Comparison of ENCODE assay signal across 39 mouse cellular contexts in the genomic region with DNA sequence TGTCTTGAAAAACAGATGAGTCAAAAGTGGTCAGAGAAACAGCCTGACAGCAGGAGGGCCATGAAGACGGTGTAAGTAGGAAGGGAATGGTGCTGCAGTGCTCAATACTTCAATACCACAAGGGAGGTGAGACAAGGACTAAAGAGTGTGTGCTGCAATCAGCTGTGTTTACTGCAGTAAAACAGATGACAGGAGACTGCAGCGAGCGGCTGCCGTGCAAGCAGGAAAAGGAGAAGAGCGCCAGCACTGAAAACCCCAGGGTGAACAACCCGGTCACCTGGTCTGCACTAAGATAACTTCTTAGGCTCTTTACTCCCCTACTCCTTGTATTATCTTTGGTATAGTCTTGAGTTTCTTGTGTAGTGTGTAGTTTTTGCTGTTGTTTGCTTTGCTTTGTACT. TPM values are rescaled to one million over a fixed set of nuclear protein-coding genes. Genes with fewer than 3 reads are reported as not detected.
"Had no signal": no experiment of that assay in that cellular context is flagged by ENCODE, and none has a peak within 500 bp of the region (broad histone marks: within the 10 kb centered on the region; RNA-seq: fewer than 3 reads in every experiment).

No protein-coding gene starts in this region.

- ATAC-seq: hindbrain, postnatal 0 days; inflammation-experienced regulatory T-cells, adult 6 months; intestine, embryonic 15.5 days; intestine, postnatal 0 days; liver, embryonic 12.5 days had no signal

- H3K4me3 ChIP-seq: hindbrain, embryonic 13.5 days; hindbrain, embryonic 15.5 days; intestine, embryonic 15.5 days; kidney, embryonic 15.5 days; limb, embryonic 13.5 days; limb, embryonic 15.5 days; liver, embryonic 12.5 days had no signal

- H3K9ac ChIP-seq: hindbrain, embryonic 13.5 days; hindbrain, embryonic 15.5 days; intestine, embryonic 15.5 days; kidney, embryonic 15.5 days; limb, embryonic 13.5 days; limb, embryonic 15.5 days; liver, embryonic 12.5 days; liver, embryonic 14.5 days had no signal

- DNase-seq: gastrocnemius, postnatal 14 days; gastrocnemius, postnatal 36 days; heart, adult 18-20 months; heart, postnatal 10 days; kidney, adult 18-20 months; kidney, adult 8-10 months; kidney, postnatal 14 days; kidney, postnatal 36 days; layer of hippocampus, adult 9-11 months; layer of hippocampus, postnatal 36 days had no signal

- H3K4me2 ChIP-seq: heart, embryonic 11.5 days; hindbrain, embryonic 13.5 days; hindbrain, embryonic 15.5 days; intestine, embryonic 15.5 days; kidney, embryonic 15.5 days; limb, embryonic 13.5 days; limb, embryonic 15.5 days; liver, embryonic 12.5 days had no signal

- H3K27ac ChIP-seq: hindbrain, embryonic 13.5 days; hindbrain, embryonic 15.5 days; hindbrain, postnatal 0 days; intestine, embryonic 15.5 days; kidney, embryonic 15.5 days; kidney, postnatal 0 days; limb, embryonic 13.5 days; limb, embryonic 15.5 days; liver, embryonic 12.5 days; liver, embryonic 14.5 days had no signal

- H3K4me1 ChIP-seq: hindbrain, embryonic 13.5 days; hindbrain, embryonic 15.5 days; intestine, embryonic 15.5 days; kidney, embryonic 15.5 days; limb, embryonic 13.5 days; limb, embryonic 15.5 days; liver, embryonic 12.5 days had no signal

- H3K27me3 ChIP-seq: hindbrain, embryonic 13.5 days; hindbrain, embryonic 15.5 days; intestine, embryonic 15.5 days; kidney, embryonic 15.5 days; limb, embryonic 13.5 days; limb, embryonic 15.5 days; liver, embryonic 12.5 days had no signal

- H3K9me3 ChIP-seq: hindbrain, embryonic 13.5 days; hindbrain, embryonic 15.5 days; intestine, embryonic 15.5 days; kidney, embryonic 15.5 days; limb, embryonic 13.5 days; limb, embryonic 15.5 days; liver, embryonic 12.5 days had no signal

RNA-seq across cellular contexts. Expression of a gene that starts 59.2 kb away (rescaled TPM):
- total RNA-seq: gastrocnemius, adult 18-20 months; gastrocnemius, adult 8-10 months; gastrocnemius, postnatal 14 days; heart, adult 18-20 months; heart, adult 8-10 months; heart, postnatal 10 days; heart, postnatal 25 days; hematopoietic stem cell, adult 5-6 weeks; hindbrain, postnatal 0 days; layer of hippocampus, adult 18-20 months; layer of hippocampus, adult 8-10 months; left cerebral cortex, adult 18-20 months; left cerebral cortex, postnatal 4 days; liver, adult 2 months had no signal
- polyA plus RNA-seq: frontal cortex, adult 2 months; gonadal fat pad, adult 2 months; heart, embryonic 11.5 days; heart, embryonic 14.5 days; heart, embryonic 16.5 days; hindbrain, embryonic 11.5 days; hindbrain, embryonic 13.5 days; hindbrain, embryonic 15.5 days; hindbrain, postnatal 0 days; inflammation-experienced regulatory T-cells, adult 6 months; intestine, embryonic 15.5 days; intestine, postnatal 0 days; limb, embryonic 11.5 days; limb, embryonic 13.5 days; limb, embryonic 15.5 days; liver, embryonic 12.5 days had no signal
